Mouse (Mus musculus) adrenal gland, postnatal 10 days (tissue): Measurements from ENCODE around the gene Slc9a9. TPM values are rescaled to one million over a fixed set of nuclear protein-coding genes. Genes with fewer than 3 reads are reported as not detected.
A peak's percentile ranks its signal among the peaks of the same experiment; 100 is the strongest.

Experiments
- DNase-seq: peaks from one replicate; pipeline ENCODE4 v3.0.0; 2021; ENCODE audit warnings: mixed read lengths
- total RNA-seq, 2 experiments: library from RNA; stranded (reverse); gene quantifications; 2 replicates each; pipeline ENCODE4 v1.2.3; 2021

The Slc9a9 gene
- total RNA-seq, 2 experiments from 2014 or later: 3.2 to 4.3 TPM

GRCm38 (mm10) chr9:95077938-95078337 lies 408.2 kb downstream of the Slc9a9 start:
- DNase-seq: no peak

- DNase-seq: no peak
Measured at GRCm38 (mm10) chr9:95078626-95079025, 408.9 kb downstream of the Slc9a9 start.

- no peak for DNase-seq
Measured at GRCm38 (mm10) chr9:95079951-95080350, 410.2 kb downstream of the Slc9a9 start.

GRCm38 (mm10) chr9:95086109-95086821 lies 416.6 kb downstream of the Slc9a9 start:
- no peak for DNase-seq

GRCm38 (mm10) chr9:95088221-95088620 lies 418.5 kb downstream of the Slc9a9 start:
- DNase-seq: peak; percentile 21

GRCm38 (mm10) chr9:95089050-95089449 lies 419.3 kb downstream of the Slc9a9 start:
- DNase-seq: peak; percentile 43

GRCm38 (mm10) chr9:95096486-95096885 lies 426.8 kb downstream of the Slc9a9 start:
- peak; percentile 20 for DNase-seq

- no peak for DNase-seq
Measured at GRCm38 (mm10) chr9:95105768-95106167, 436.1 kb downstream of the Slc9a9 start.

- DNase-seq: no peak
Measured at GRCm38 (mm10) chr9:95109799-95110198, 440.1 kb downstream of the Slc9a9 start.

GRCm38 (mm10) chr9:95110768-95111167 lies 441.1 kb downstream of the Slc9a9 start:
- DNase-seq: no peak

- DNase-seq: no peak
Measured at GRCm38 (mm10) chr9:95111732-95112131, 442.0 kb downstream of the Slc9a9 start.

- DNase-seq: no peak
Measured at GRCm38 (mm10) chr9:95113157-95114135, 443.7 kb downstream of the Slc9a9 start.

GRCm38 (mm10) chr9:95120062-95120461 lies 450.4 kb downstream of the Slc9a9 start:
- DNase-seq: peak; percentile 12

- DNase-seq: no peak
Measured at GRCm38 (mm10) chr9:95121151-95121835, 451.6 kb downstream of the Slc9a9 start.

GRCm38 (mm10) chr9:95125683-95126082 lies 456.0 kb downstream of the Slc9a9 start:
- no peak for DNase-seq

GRCm38 (mm10) chr9:95127774-95128173 lies 458.1 kb downstream of the Slc9a9 start:
- DNase-seq: no peak

GRCm38 (mm10) chr9:95149206-95149729 lies 479.6 kb downstream of the Slc9a9 start:
- DNase-seq: no peak

- peak; percentile 20 for DNase-seq
Measured at GRCm38 (mm10) chr9:95150096-95150495, 480.4 kb downstream of the Slc9a9 start.

GRCm38 (mm10) chr9:95150597-95150996 lies 480.9 kb downstream of the Slc9a9 start:
- DNase-seq: no peak

- no peak for DNase-seq
Measured at GRCm38 (mm10) chr9:95150998-95151397, 481.3 kb downstream of the Slc9a9 start.

GRCm38 (mm10) chr9:95151746-95152145 lies 482.0 kb downstream of the Slc9a9 start:
- no peak for DNase-seq

GRCm38 (mm10) chr9:95153966-95154365 lies 484.3 kb downstream of the Slc9a9 start:
- DNase-seq: no peak
